Mouse (Mus musculus) heart, postnatal 0 days (tissue): ENCODE data around the gene Rbm47.

ENCODE experiments used
- CTCF ChIP-seq: IDR thresholded peaks from 2 replicates; pipeline ENCODE4 v1.5.1; 2016; ENCODE audit warnings: antibody characterized with exemption, control low read depth, low read depth
- EP300 ChIP-seq: IDR thresholded peaks from 2 replicates; pipeline ENCODE4 v1.6.1; 2016; ENCODE audit warnings: antibody characterized with exemption, low read depth

DNA sequence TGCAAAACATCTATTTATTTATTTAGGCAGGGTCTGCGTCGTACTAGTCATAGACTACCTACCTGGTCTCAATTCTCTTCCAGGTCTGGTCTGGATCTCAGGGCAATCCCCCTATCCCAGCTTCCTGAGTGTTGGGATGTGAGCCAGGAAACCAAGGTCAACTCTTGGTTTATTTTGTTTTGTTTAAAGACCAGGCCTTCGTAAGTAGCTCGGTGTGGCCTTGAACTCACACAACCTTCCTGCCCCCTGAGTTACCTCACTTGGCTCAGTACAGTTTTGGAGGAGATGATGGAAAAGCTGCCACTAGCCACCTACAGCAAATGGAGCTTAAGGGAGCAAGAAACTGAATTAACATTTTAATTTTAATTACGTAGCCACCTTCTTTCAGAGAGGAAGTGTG, 144.7 kb downstream of the Rbm47 start:
- TF ChIP-seq EP300 (no peak), CTCF (no peak)
